Mouse (Mus musculus) heart, embryonic 15.5 days (tissue): ENCODE data around the gene Nrxn1. TPM values are rescaled to one million over a fixed set of nuclear protein-coding genes. Genes with fewer than 3 reads are reported as not detected.

Experiments
- ATAC-seq: fragments of 200-750 bp; cut with Nextera tagmentation; replicated peaks from 2 replicates; pipeline ENCODE4 v1.8.0; 2017; ENCODE audit warnings: low read depth, moderate TSS enrichment; ENCODE audit not compliant: insufficient number of reproducible peaks, insufficient read depth, low FRiP score
- H3K27ac ChIP-seq: fragments of 300-500 bp; sonication (generic); 2 replicates; pipeline ENCODE4 v1.5.1; 2015; ENCODE audit warnings: mild to moderate bottlenecking, inconsistent platforms
- H3K27me3 ChIP-seq: fragments of 300-500 bp; sonication (generic); 2 replicates; pipeline ENCODE4 v1.6.1; 2015; ENCODE audit warnings: inconsistent platforms
- H3K36me3 ChIP-seq: fragments of 300-500 bp; sonication (generic); 2 replicates; pipeline ENCODE4 v1.6.1; 2015; ENCODE audit warnings: mild to moderate bottlenecking, inconsistent platforms
- H3K4me1 ChIP-seq: fragments of 300-500 bp; sonication (generic); replicated peaks from 2 replicates; pipeline ENCODE4 v1.6.1; 2015; ENCODE audit warnings: inconsistent platforms
- H3K4me2 ChIP-seq: fragments of 300-500 bp; sonication (generic); 2 replicates; pipeline ENCODE4 v1.6.1; 2015; ENCODE audit warnings: inconsistent platforms, mild to moderate bottlenecking, moderate library complexity
- H3K4me3 ChIP-seq: fragments of 300-500 bp; sonication (generic); 2 replicates; pipeline ENCODE4 v1.5.1; 2015; ENCODE audit warnings: mild to moderate bottlenecking, inconsistent platforms
- H3K9ac ChIP-seq: fragments of 300-500 bp; sonication (generic); 2 replicates; pipeline ENCODE4 v1.6.1; 2015; ENCODE audit warnings: mild to moderate bottlenecking, inconsistent platforms
- H3K9me3 ChIP-seq: fragments of 300-500 bp; sonication (generic); replicated peaks from 2 replicates; pipeline ENCODE4 v1.6.1; 2016; ENCODE audit warnings: inconsistent platforms
- WGBS: fragments of 180-500 bp; shearing (Covaris S2); methylation state at CpG from one replicate; pipeline ENCODE4 v1.1.7; 2015; ENCODE audit warnings: mixed read lengths; 5-methylcytosine and 5-hydroxymethylcytosine counted together
- polyA plus RNA-seq: library from polyadenylated mRNA; unstranded; fragments of >200 nt; fragmentation: Nextera tagmentation; extraction: Ambion mirVana; gene quantifications from 2 replicates; pipeline ENCODE4 v1.2.1, GENCODE M21; 2015

Gene Nrxn1
- polyA plus RNA-seq, 1 experiment from 2014 or later = 1.2 TPM

DNA sequence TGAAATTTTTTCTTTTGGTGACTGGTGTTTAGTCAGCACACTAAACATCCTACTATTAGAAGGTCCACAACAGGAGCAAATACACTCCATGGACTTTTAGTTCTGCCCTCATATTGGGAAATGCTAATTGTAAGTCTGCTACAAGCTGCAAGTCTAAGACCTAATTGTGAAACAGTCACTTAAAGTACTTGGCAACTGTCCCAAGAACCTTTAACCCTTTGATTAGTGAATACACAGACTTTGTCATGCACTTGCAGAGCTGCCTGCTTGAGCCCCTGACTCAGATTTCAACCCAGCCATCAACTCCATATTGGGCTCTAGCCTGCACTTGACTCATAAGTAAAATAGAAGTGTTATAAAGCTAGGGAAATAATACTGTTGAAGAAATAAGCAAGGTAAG lies 13.8 kb downstream of the Nrxn1 start:
- no peak overlapping the region for H3K9ac ChIP-seq
- H3K9me3 ChIP-seq = no peaks in the 10 kb centered on the region
- no peaks in the 10 kb centered on the region for H3K4me1 ChIP-seq
- H3K4me3 ChIP-seq = no peak overlapping the region
- no peaks in the 10 kb centered on the region for H3K27me3 ChIP-seq
- H3K36me3 ChIP-seq = no peaks in the 10 kb centered on the region
- ATAC-seq = no peak
- H3K27ac ChIP-seq = no peak overlapping the region
- H3K4me2 ChIP-seq = no peak overlapping the region

DNA sequence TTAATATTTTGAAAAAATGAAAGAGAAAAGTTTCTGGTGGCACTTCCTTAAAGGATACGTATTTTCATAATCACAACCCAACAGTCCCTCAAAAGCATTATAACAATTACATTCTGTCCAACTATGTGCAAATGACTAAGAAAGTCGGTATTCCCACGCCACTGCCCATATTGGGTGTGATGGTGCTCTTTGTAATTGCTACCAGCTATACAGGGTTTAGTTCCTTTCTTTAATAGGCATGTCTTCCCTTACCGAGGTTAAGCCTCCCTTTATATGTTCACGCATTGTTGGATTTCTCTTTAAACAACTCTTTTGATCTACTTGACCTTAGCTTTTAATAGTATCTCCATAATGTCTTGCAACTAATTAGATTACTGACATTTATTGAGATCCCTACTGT lies 18.1 kb downstream of the Nrxn1 start:
- no peak for ATAC-seq
- WGBS = 80% methylated on average over 5 of the region's 5 CpGs
- no peaks in the 10 kb centered on the region for H3K9me3 ChIP-seq
- no peak overlapping the region for H3K9ac ChIP-seq
- no peak overlapping the region for H3K4me3 ChIP-seq
- H3K4me1 ChIP-seq = no peaks in the 10 kb centered on the region
- H3K27me3 ChIP-seq = no peaks in the 10 kb centered on the region
- no peak overlapping the region for H3K4me2 ChIP-seq
- H3K27ac ChIP-seq = no peak overlapping the region
- H3K36me3 ChIP-seq = no peaks in the 10 kb centered on the region

DNA sequence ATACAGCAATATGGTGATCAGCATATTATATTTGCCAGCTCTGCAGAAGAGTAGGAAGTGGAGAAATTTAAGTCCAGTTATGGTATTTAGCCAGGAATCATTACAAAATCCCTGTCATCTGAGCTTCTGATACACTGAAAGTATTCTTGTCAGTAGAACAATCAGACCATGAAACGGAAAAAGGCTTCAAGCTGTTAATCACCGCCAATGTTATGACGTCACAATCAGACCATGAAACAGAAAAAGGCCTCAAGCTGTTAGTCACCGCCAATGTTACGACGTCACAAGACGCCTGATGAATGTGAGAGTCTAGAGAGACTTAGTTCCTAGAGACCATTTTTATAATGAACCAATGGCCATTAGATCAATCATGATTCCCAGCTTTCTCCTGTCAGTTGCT lies 59.4 kb downstream of the Nrxn1 start:
- H3K27ac ChIP-seq = no peak overlapping the region
- WGBS = 77% methylated on average over 7 of the region's 7 CpGs
- no peak overlapping the region for H3K9ac ChIP-seq
- no peaks in the 10 kb centered on the region for H3K9me3 ChIP-seq
- H3K36me3 ChIP-seq = no peaks in the 10 kb centered on the region
- H3K4me2 ChIP-seq = no peak overlapping the region
- H3K4me3 ChIP-seq = no peak overlapping the region
- no peaks in the 10 kb centered on the region for H3K27me3 ChIP-seq
- ATAC-seq = no peak
- no peaks in the 10 kb centered on the region for H3K4me1 ChIP-seq

DNA sequence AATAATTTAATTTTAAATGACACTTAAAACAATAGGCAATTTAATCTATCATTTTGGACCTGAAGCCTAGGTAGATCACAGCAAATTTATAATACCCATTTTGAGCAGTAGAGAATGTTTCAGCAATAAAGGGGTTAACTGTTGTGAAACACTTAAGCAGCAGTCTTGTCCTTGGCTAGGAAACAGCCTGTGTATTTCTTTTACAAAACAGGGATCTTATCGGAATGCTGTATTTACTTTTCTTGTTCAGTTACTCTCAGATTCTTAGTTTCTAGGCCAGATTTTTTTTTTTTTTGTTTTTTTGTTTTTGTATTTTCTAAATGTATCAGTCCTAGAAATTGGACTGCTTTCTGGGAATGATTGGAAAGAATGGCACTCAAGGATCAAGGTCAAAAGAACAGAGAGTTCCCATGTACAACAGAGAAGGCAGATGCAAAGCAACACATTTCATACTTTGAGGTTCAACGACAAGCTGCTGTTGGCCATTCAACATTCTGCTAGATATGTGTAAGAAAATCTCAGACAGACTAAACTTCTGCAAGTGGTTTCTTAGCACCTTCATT lies 67.7 kb downstream of the Nrxn1 start:
- 52% methylated on average over 2 of the region's 2 CpGs for WGBS
- no peak overlapping the region for H3K4me2 ChIP-seq
- no peaks in the 10 kb centered on the region for H3K4me1 ChIP-seq
- no peak overlapping the region for H3K9ac ChIP-seq
- H3K27ac ChIP-seq = no peak overlapping the region
- no peaks in the 10 kb centered on the region for H3K27me3 ChIP-seq
- no peak for ATAC-seq
- no peaks in the 10 kb centered on the region for H3K36me3 ChIP-seq
- no peaks in the 10 kb centered on the region for H3K9me3 ChIP-seq
- no peak overlapping the region for H3K4me3 ChIP-seq

DNA sequence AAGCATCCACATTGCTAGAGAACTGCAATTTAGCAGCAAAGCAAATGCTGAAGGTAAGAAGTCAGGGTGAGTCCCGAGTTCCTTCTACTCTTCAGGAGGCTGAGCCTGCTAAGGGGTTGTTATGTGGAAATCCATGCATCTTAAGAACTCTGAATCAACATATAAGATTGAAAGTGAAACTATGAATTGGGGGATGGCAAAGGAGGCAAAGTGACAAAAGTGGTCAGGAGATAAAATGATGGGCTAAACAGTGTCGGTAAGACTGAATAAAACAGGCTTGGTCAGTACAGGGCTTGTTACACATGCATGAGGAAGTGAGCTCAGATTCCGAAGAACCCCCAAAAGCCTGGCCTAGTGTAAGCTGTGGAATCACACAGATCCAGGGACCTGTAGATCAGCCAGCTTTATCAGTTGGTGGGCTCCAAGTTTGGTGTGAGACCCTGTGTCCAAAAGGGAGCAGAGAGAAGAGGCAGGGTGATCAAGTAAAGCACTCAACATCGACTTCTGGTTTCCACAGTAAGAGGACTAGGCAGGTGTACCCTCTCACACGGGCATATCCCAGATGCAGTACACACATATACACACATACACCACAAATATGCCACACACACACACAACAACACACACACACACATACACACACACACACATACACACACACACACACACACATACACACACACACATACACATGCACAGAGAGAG lies 85.3 kb downstream of the Nrxn1 start:
- Histone ChIP-seq H3K4me2 (no peak overlapping the region), H3K9ac (no peak overlapping the region), H3K9me3 (no peaks in the 10 kb centered on the region), H3K4me3 (no peak overlapping the region), H3K27me3 (no peaks in the 10 kb centered on the region), H3K4me1 (no peaks in the 10 kb centered on the region), H3K27ac (no peak overlapping the region), H3K36me3 (no peaks in the 10 kb centered on the region)
- WGBS = 67% methylated on average over 5 of the region's 5 CpGs
- ATAC-seq = no peak

DNA sequence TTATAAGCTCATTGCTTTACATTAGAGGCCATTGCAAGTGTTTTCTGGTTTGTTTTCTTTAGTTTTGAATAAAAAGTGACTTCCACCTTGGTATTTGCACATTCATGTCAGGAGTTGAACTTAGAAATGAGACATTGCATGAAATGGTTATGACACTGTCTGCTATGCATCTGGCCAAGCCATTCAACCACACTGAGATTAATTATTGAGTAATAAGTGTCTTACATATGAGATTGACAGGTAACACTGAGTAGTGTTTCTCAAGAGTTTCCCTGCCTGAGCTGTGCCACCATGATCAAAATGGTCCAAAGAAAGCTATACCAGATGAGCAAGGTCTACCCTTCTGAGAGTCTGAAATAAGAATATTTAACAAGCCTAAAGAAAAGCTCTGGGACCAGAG lies 92.5 kb downstream of the Nrxn1 start:
- Histone ChIP-seq H3K9ac (no peak overlapping the region), H3K27me3 (no peaks in the 10 kb centered on the region), H3K27ac (no peak overlapping the region), H3K4me2 (no peak overlapping the region), H3K4me1 (no peaks in the 10 kb centered on the region), H3K36me3 (no peaks in the 10 kb centered on the region), H3K4me3 (no peak overlapping the region), H3K9me3 (no peaks in the 10 kb centered on the region)
- no peak for ATAC-seq

DNA sequence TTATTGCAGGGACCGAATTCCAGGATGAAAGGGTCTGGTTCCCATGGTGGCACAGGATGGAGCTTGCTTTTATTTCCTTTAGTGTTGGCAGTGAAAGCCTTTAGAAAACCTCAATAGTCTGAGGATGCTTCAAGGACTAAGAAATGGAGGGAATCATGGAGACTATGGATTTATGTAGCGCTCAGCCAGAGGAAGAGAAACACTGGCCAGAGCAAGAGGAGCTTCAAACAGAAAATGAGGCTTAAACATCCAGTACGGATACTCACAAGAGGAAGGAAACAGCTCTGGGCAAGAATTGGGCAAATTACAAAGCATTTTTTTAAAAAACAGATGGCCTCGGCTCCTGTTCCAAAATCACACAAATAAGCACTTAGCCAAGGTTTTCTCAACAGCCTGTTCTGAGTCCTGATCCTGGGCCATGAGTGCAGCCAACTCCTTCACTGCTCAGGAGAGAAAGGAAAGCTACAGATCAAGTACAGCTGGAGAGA lies 93.2 kb downstream of the Nrxn1 start:
- Histone ChIP-seq H3K27me3 (no peaks in the 10 kb centered on the region), H3K36me3 (no peaks in the 10 kb centered on the region), H3K4me2 (no peak overlapping the region), H3K9me3 (no peaks in the 10 kb centered on the region), H3K4me3 (no peak overlapping the region), H3K4me1 (no peaks in the 10 kb centered on the region), H3K27ac (no peak overlapping the region), H3K9ac (no peak overlapping the region)
- WGBS = 74% methylated on average over 4 of the region's 4 CpGs
- ATAC-seq = no peak

DNA sequence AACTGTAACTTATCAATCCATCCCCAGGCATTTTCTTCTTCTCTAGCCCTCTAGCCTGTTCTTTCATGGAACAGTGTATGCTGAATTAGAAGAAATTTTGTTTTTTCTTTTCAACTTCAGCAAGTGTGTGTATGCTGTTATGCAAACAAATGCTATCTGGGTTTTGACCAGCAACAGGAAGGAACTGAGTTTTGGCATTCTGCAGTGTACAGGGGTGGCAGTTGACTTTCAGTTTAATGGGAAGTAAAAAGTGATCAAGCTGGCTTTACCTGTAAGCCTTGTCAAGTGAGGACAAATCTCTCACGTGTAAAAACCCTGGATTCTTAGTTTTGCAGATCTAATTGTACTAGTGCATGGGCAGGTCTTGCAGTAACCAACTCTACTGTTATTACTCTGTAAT lies 95.2 kb downstream of the Nrxn1 start:
- Histone ChIP-seq H3K27ac (no peak overlapping the region), H3K27me3 (no peaks in the 10 kb centered on the region), H3K9ac (no peak overlapping the region), H3K9me3 (no peaks in the 10 kb centered on the region), H3K4me3 (no peak overlapping the region), H3K4me1 (no peaks in the 10 kb centered on the region), H3K36me3 (no peaks in the 10 kb centered on the region), H3K4me2 (no peak overlapping the region)
- ATAC-seq = no peak
- WGBS = 45% methylated on average over 1 of the region's 1 CpGs

DNA sequence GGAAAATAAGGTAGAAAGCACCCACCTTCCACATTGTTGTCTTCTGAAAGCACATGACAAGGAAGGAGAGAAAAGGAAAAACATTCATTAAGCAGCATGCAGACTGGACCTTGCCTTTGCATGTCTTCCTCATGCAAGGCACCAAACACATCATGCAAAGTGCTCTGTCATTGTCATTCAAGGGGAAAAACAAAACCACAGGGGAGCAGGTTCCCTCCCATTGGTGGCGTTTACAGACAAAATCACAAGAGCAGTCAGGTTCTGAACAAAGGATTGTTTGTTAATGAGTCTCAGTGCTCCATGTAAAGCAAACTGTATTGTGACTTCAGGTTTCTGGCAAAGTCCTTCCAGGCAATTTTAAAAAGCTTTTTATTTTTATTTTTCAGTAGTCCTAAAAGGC lies 97.4 kb downstream of the Nrxn1 start:
- H3K27ac ChIP-seq = no peak overlapping the region
- no peaks in the 10 kb centered on the region for H3K36me3 ChIP-seq
- WGBS = 41% methylated on average over 1 of the region's 1 CpGs
- ATAC-seq = no peak
- H3K27me3 ChIP-seq = no peaks in the 10 kb centered on the region
- H3K4me3 ChIP-seq = no peak overlapping the region
- no peak overlapping the region for H3K4me2 ChIP-seq
- H3K9ac ChIP-seq = no peak overlapping the region
- H3K9me3 ChIP-seq = no peaks in the 10 kb centered on the region
- H3K4me1 ChIP-seq = no peaks in the 10 kb centered on the region

DNA sequence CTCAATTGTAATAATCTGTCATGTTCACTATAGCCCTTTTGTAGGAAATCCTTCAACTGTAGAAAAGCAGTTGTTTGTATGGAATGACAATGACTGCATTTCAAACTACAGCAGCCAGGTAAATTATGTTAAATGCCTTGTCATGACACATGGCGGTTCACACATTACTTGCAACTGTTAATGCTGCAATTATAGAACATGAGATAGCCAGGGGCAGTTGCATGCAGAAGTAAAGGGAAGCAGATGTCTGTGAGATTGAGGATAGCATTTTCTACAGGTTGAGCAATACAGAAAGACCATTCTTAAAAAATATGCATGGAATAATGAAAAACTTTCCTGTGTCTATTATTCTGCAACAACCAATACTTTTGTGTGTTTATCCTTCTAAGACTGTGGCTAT lies 98.6 kb downstream of the Nrxn1 start:
- 85% methylated on average over 1 of the region's 1 CpGs for WGBS
- no peak overlapping the region for H3K27ac ChIP-seq
- no peak overlapping the region for H3K4me2 ChIP-seq
- no peak for ATAC-seq
- H3K27me3 ChIP-seq = no peaks in the 10 kb centered on the region
- no peak overlapping the region for H3K9ac ChIP-seq
- no peak overlapping the region for H3K4me3 ChIP-seq
- H3K36me3 ChIP-seq = no peaks in the 10 kb centered on the region
- no peaks in the 10 kb centered on the region for H3K9me3 ChIP-seq
- H3K4me1 ChIP-seq = no peaks in the 10 kb centered on the region

DNA sequence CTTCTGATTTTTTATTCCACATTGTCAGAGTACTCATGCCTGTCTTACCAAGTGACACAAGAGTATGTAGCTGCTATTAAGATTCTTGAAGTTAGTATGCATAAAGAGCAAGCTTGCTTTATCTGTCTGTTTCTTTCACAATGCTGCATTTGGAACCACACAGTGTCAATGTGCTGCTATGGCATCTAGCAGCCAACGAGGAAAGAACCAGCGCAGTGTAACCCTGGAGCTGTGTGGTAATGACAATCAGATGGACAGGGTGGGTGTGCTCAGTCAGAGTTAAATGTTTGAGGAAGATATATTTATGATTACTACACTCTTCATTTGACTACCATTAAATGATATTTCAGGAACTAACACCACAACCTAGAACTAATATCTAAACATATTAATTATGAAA lies 102.1 kb downstream of the Nrxn1 start:
- 77% methylated on average over 2 of the region's 2 CpGs for WGBS
- H3K4me1 ChIP-seq = no peaks in the 10 kb centered on the region
- H3K4me2 ChIP-seq = no peak overlapping the region
- H3K4me3 ChIP-seq = no peak overlapping the region
- H3K9ac ChIP-seq = no peak overlapping the region
- H3K27me3 ChIP-seq = no peaks in the 10 kb centered on the region
- H3K27ac ChIP-seq = no peak overlapping the region
- no peaks in the 10 kb centered on the region for H3K9me3 ChIP-seq
- ATAC-seq = no peak
- no peaks in the 10 kb centered on the region for H3K36me3 ChIP-seq

DNA sequence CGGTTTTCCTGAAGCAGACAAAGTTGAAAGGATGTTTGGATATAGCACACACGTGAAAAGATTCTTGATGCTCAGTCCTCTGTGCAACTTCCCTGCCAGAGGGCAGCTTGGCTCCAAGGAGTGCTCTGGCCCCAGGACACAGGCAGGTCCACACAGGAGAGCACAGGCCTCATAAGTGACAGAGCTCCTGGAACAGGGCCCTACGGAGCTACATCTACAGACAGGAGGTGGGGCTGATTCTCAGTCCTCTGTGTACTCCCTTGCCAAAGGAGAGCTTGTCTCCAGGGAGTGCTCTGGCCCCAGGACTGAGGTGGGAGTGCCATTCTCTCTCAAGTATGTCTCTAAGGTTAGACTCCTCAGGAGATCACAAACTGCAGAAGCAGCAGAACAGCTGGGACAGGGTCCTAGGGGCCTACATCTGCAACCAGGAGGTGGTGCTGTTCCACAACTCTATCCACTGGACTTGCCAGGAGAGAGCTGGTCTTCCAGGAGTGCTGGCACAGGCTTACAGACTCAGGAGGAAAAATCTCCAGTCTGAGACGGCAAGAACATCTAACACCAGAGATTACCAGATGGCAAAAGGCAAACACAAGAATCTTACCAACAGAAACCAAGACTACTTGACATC lies 129.9 kb downstream of the Nrxn1 start:
- ATAC-seq = no peak

More for the DNA sequence above, 129.9 kb downstream of the Nrxn1 start:
- Histone ChIP-seq H3K4me3 (no peak overlapping the region), H3K27me3 (no peaks in the 10 kb centered on the region), H3K9ac (no peak overlapping the region), H3K9me3 (no peaks in the 10 kb centered on the region), H3K4me2 (no peak overlapping the region), H3K4me1 (no peaks in the 10 kb centered on the region), H3K36me3 (no peaks in the 10 kb centered on the region), H3K27ac (no peak overlapping the region)
- WGBS = 49% methylated on average over 4 of the region's 4 CpGs
